Mouse (Mus musculus): ENCODE results near the gene Lman2.
A peak's percentile ranks its signal among the peaks of the same experiment; 100 is the strongest.

DNA sequence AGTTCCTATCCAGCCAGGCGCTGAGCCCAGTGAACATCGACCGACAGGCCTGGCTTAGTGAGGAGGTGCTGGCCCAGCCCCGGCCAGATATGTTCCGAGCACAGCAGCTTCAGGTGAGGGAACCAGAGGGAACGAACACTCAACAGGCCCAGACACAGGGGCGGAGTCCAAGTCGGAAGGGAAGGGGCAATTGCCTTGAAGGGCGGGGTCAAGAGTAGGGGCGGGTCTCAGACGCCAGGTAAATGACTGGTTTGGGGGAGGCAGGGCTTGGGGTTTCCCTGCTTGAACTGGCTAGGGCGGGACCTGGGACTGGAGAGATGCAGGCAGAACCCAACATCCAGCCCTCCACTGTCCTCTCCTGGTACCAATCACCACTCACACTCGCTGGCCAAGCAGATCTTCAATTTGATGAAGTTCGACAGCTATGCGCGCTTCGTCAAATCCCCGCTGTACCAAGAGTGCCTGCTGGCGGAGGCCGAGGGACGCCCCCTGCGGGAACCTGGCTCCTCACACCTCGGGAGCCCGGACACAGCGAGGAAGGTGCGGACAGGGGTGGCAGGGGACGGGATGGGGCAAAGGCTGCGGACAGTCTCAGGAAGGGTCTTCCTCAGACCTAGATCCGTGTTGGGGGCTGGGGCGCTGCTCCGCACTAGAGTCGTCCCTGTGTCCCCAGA lies 16.5 kb upstream of the Lman2 start:
- TF ChIP-seq CTCF (IDR thresholded peaks at IDR 0.05): peak; percentile 42
- TF ChIP-seq EP300 (IDR thresholded peaks at IDR 0.05): no peak
